Mouse (Mus musculus): ENCODE measurements around the gene Vmn1r131. TPM values are rescaled to one million over a fixed set of nuclear protein-coding genes. Genes with fewer than 3 reads are reported as not detected.
"Not testable (repeated sequence)": the region's sequence is repeated elsewhere in the genome, so short reads cannot be mapped to it uniquely, and the experiment has no call there.

Vmn1r131 gene
- polyA plus RNA-seq (2015; fragmentation: Nextera tagmentation; extraction: Ambion mirVana), result not detected in 2 replicates

DNA sequence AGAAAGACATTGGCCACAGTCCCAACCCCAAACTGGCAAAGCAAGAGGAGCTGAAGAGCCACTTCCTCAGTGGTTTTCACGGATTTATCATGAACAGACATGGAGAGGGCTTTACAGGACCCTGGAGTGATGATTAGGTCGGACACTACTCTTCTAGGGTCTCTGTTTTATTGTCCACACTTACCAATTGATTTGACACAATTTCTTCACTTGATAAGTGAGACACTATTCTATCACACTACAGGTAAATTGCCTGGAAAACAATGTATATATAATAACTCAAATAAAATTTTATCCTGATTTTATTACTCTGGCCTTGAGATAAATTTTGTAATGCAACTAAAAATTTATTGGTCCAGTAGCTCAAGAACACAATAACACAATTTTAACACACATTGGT is at the start of gene Vmn1r131:
TSS of gene Vmn1r131 (minus strand) at position 101 of the 400 bp plus-strand sequence.
- no CpG with 5 or more reads among the region's 2 CpGs for WGBS
- not testable (repeated sequence) for H3K4me2 ChIP-seq; ATAC-seq (replicated peaks; ENCODE audit: insufficient number of reproducible peaks, insufficient read depth, low FRiP score, low read depth); H3K4me3 ChIP-seq; H3K4me1 ChIP-seq (replicated peaks); H3K9ac ChIP-seq; H3K27me3 ChIP-seq; H3K27ac ChIP-seq; H3K36me3 ChIP-seq; H3K9me3 ChIP-seq (replicated peaks)

DNA sequence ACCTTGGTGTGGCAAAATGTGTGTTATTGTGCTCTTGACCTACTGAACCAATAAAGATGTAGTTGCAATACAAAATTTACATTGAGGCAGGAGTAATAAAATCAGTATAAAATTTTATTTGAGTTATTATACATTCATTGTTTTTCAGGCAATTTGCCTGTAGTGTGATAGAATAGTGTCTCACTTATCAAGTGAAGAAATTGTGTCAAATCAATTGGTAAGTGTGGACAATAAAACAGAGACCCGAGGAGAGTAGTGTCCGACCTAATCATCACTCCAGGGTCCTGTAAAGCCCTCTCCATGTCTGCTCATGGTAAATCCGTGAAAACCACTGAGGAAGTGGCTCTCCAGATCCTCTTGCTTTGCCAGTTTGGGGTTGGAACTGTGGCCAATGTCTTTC is 34.4 kb downstream of the Vmn1r131 start, which contains the start of gene Vmn1r130:
TSS of gene Vmn1r130 (plus strand) at position 301 of the 400 bp plus-strand sequence.
- WGBS, result no CpG with 5 or more reads among the region's 3 CpGs

More for the DNA sequence above, 34.4 kb downstream of the Vmn1r131 start, which contains the start of gene Vmn1r130:
- H3K4me1 ChIP-seq (replicated peaks); H3K27ac ChIP-seq; H3K36me3 ChIP-seq; H3K27me3 ChIP-seq; H3K9ac ChIP-seq; H3K4me3 ChIP-seq; H3K4me2 ChIP-seq; H3K9me3 ChIP-seq (replicated peaks); ATAC-seq (replicated peaks; ENCODE audit: insufficient number of reproducible peaks, insufficient read depth, low FRiP score, low read depth): not testable (repeated sequence)

Other genes with a start within 250 kb of the Vmn1r131 start
- not detected in 2 replicates for gene Vmn1r126, start 244.6 kb downstream of the Vmn1r131 start, polyA plus RNA-seq (2015; fragmentation: Nextera tagmentation; extraction: Ambion mirVana)
- gene Vmn1r127, start 226.2 kb downstream of the Vmn1r131 start, polyA plus RNA-seq (2015; fragmentation: Nextera tagmentation; extraction: Ambion mirVana), result not detected in 2 replicates
- not detected in 2 replicates for gene Vmn1r128, start 196.7 kb downstream of the Vmn1r131 start, polyA plus RNA-seq (2015; fragmentation: Nextera tagmentation; extraction: Ambion mirVana)
- gene Vmn1r129, start 184.8 kb downstream of the Vmn1r131 start, polyA plus RNA-seq (2015; fragmentation: Nextera tagmentation; extraction: Ambion mirVana), result not detected in 2 replicates
- not detected in 2 replicates for gene Gm6882, start 113.3 kb downstream of the Vmn1r131 start, polyA plus RNA-seq (2015; fragmentation: Nextera tagmentation; extraction: Ambion mirVana)
- not detected in 2 replicates for gene Vmn1r130, start 34.3 kb downstream of the Vmn1r131 start, polyA plus RNA-seq (2015; fragmentation: Nextera tagmentation; extraction: Ambion mirVana)
- gene Vmn1r132, start 68.0 kb upstream of the Vmn1r131 start, polyA plus RNA-seq (2015; fragmentation: Nextera tagmentation; extraction: Ambion mirVana), result not detected in 2 replicates
- gene Gm4175, start 215.4 kb upstream of the Vmn1r131 start, polyA plus RNA-seq (2015; fragmentation: Nextera tagmentation; extraction: Ambion mirVana), result not detected in 2 replicates